Mouse (Mus musculus) T-cell, adult 2 months (primary cell): ENCODE measurements around the gene Klhdc10.
"Not testable (repeated sequence)": the region's sequence is repeated elsewhere in the genome, so short reads cannot be mapped to it uniquely, and the experiment has no call there.

Experiments
- DNase-seq: peaks from one replicate; pipeline ENCODE4 v3.0.0; 2022; ENCODE audit warnings: low spot score

The Klhdc10 gene

DNA sequence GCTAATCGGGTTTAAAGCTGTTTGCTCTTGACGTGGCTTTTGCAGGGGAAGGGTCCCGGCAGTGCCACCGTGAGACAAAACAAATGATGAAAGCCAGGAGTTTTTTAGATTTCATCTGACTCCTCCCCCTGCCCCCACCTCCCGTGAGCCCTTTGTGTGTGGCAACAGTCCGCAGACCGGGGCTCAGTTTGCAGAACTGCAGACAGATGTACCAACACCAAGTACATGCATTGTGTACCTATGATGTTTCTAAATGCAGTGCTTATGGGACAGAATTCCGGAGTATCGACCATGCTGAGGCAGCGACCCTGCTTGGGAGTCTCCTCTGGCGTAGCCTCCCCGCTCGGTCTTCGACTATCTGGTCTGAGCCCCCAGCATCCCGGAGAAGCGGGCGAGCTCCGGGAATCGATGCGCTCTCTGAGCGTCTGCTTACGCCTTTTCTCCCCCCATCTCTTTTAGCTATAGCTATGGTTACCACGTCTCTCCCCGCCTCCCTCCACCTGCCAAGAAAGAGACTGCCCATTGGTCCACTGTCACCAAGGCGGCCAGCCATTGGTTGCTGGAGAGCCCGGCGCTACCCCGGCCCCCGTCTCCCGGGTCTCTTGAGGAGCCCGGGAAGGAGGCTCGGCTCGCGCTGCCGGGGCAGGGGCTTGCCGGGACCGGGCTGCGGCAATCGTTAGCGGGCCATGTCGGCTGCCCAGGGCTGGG lies at the start of gene Klhdc10:
Gene Klhdc10, plus strand, starts transcription at position 561 of the 708 bp plus-strand sequence.
- peak; percentile 99 for DNase-seq

DNA sequence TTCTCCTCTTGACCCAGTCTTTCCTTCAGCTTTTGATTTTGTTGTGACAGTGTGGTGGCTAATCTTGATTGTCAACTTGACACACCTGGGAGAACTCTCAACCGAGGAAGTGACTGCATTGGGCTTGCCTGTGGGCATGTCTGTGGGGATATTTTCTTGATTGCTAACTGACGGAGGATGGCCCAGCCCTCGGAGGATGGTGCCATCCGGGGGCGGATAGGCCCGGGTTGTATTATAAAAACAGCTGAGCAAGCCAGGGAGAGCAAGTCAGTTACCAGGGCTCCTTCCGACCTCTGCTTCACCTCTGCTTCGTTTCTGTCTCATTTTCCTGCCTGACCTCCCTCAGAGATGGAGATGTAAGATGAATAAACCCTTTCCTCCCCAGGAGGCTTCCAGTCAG lies 48.9 kb upstream of the Klhdc10 start:
- DNase-seq: peak; percentile 69

DNA sequence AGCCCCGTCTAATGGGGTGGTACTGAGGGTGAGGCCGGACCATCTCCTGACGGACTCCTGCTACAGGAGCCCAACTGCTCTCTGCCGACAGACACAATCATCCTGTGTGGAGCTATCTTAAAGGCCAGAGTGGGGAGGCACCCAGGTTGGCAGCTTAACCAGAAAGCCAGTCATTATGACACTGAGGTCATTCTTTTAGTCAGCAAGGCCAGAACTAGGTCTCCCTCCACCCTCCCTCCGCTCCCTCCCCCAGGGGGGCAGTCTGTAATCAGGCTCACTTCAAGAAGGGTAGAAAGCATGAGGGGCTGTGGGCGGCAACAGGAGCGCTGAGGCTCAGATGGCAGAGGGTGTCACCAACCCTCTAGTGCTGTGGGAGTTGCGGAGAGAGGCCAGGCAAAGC lies 48.0 kb upstream of the Klhdc10 start:
- no peak for DNase-seq

DNA sequence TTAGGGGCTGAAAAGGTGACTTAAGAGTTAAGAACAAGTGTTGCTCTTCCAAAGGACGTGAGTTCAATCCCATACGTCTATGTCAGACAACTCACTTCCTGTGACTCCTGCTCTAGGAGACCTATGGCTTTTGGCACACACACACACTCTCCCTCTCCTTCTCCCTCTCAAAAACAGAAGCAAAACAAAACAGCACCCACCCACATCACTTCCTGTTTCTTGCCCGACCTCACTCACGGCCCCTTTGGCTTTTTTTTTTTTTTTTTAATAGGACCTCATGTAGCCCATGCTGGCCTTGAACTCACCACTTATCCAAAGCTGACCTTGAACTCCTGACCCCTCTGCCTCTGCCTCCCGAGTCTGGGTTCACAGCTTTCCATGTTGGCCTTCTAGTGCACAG lies 46.9 kb upstream of the Klhdc10 start:
- peak; percentile 71 for DNase-seq

GRCm38 (mm10) chr6:30355701-30356100 lies 46.0 kb upstream of the Klhdc10 start:
- DNase-seq: no peak

GRCm38 (mm10) chr6:30356161-30356560 lies 45.5 kb upstream of the Klhdc10 start:
- peak; percentile 36 for DNase-seq

DNA sequence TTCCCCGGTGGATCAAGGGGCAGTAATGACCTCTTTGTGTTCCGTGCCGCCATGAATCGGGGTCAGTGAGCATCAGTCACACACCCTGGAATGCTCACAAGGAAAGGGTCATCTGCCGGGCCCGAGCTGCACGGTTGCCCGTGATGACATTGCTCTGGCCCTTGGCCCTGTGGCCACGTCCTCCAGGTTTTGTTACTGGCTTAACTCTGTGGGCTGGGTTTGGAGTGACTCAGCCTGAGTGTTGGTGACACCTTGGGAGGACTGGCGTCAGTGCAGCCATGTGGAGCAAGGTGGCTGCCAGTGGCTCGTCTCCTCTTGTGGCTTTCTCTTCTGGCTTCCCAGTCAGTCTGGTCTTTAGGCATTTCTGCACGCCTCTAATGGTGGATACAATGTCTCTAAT lies 45.0 kb upstream of the Klhdc10 start:
- no peak for DNase-seq

GRCm38 (mm10) chr6:30357561-30358177 lies 44.0 kb upstream of the Klhdc10 start:
- DNase-seq: peak; percentile 84

DNA sequence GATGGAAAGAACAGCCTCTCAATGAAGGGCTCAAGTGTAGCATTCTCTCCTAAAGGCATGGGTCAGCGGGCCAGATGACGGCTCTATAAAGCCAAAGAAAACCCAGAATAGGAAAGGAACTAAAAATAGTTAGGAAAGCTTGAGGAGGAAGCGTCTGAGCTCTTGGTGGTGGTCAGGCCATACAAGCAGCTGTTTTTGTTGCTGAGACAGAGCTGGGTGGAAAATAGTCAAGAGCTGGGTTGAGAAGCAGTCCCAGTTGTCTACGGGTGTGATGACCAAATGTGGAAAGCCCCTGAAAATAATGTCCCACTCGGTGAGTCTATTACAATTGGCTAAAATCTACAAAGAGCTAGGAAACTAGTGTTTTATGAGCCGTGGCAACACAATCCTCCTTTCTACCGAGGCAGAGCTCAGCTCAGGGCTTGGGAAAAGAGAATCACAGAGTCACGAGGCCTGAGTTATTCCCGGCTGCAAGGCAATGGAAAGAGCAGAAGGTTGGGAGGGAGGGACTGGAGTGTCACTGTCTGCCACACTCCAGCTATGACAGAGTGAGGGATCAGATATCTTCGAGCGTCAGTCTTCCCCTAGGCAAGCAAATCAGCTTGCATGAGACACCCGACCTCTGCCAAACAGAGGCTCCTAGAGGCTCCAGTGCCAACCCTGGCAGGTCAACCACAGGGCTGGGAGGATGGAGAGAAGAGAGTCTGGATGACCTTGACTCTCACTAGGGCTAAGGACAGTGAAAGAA lies 41.7 kb upstream of the Klhdc10 start:
- no peak for DNase-seq

- DNase-seq: no peak
Observed at GRCm38 (mm10) chr6:30363808-30364207, 37.9 kb upstream of the Klhdc10 start.

- no peak for DNase-seq
Observed at GRCm38 (mm10) chr6:30369291-30369690, 32.4 kb upstream of the Klhdc10 start.

GRCm38 (mm10) chr6:30372627-30373369 lies 28.9 kb upstream of the Klhdc10 start:
- no peak for DNase-seq

DNA sequence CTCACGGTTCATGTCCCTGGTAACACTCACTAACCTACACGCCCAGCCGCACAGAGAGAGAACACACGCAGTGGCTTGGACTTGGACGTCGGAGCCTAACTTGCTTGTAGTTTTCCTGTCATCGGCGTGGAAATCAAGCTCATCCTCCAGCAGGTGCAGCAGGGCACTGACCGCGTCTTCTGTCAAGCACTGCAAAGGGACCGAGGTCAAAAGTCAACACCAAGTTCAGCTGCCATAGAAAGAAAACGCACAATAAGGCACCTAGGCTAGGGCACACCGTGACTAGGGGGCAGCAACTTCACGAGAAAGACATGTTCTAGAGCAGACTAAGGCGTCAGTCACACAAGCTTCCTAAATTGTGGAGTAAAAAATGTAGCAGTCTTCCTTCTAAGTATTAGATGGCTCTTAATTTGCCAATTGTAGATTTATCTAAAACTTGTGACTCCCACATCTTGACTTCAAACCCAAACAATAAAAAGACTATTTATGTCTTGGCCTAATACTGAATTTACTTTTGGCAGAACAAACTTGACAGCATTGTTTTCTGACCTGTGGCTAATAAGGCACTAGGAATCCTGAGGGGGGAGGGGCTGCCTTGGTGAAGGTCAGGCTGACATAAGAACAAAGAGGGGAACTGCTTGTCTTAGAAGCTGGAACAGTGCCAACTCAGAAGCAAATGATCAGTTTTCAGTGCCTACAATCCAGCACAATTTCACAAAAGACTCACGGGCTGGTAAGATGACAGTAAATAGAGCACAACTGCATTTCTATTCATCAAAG lies 26.7 kb upstream of the Klhdc10 start:
- no peak for DNase-seq

DNA sequence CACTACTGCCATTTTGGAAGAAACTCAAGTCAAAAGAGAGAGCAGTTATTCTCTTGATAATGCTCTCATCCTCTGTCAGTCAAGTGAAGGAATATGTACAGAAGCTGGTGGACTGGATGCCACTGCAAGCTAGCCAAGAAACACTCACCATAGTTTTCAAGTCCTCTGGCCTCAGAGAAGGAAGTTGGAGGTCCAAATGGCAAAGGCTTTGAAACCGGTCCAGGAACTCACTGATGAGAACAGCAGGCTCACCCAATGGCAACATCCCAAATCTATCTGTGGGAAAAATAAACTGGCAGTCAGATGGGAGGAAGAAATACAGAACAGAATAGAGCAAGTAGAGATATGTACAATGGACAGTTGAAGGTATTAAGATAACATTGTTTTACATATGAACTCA lies 25.9 kb upstream of the Klhdc10 start:
- no peak for DNase-seq

- DNase-seq: no peak
Observed at GRCm38 (mm10) chr6:30381116-30381515, 20.6 kb upstream of the Klhdc10 start.

DNA sequence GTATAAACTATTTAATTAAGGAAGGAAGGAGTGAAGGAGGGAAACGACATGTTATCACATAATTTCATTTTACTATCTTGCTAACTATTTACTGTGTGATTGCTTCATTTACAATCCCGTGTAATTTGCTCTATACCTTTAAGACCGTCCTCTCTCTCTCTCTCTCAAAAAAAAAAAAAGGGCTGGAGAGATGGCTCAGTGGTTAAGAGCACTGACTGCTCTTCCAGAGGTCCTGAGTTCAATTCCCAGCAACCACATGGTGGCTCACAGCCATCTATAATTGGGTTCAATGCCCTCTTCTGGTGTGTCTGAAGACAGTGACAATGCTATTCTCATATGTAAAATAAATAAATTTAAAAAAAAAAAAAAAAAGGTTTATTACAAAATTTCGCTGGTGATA lies 11.4 kb upstream of the Klhdc10 start:
- DNase-seq: not testable (repeated sequence)

GRCm38 (mm10) chr6:30390714-30391697 lies 10.7 kb upstream of the Klhdc10 start, which contains the start of gene Zc3hc1:
Gene Zc3hc1, minus strand, starts transcription at chr6:30391028.
- peak; percentile 86 for DNase-seq

GRCm38 (mm10) chr6:30391996-30392395 lies 9.7 kb upstream of the Klhdc10 start:
- no peak for DNase-seq

DNA sequence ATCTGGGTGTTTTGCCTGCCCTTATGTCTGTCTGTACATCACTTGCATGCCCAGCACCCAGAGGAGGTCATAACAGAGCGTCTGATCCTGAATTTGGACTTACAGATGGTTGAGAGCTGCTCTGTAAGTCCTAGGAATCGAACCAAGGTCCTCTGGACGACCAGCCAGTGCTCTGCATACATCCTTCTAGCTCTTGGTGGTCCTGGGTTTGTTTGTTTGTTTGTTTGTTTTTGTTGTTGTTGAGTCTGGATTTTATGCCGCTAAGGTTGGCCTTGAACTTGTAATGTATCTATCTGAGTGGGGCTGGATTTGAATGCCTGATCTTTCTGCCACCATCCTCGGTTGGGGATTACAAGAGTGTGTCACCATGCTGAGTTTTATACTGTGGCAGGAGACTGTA lies 1.5 kb upstream of the Klhdc10 start:
- no peak for DNase-seq

GRCm38 (mm10) chr6:30400716-30401115 lies 952 bp upstream of the Klhdc10 start:
- no peak for DNase-seq
